Mouse (Mus musculus) retina, adult 2 months (tissue): ENCODE results near the gene Msl1.
"Not testable (repeated sequence)": the region's sequence is repeated elsewhere in the genome, so short reads cannot be mapped to it uniquely, and the experiment has no call there.

Experiments used
- DNase-seq: peaks from one replicate; pipeline ENCODE4 v3.0.0-alpha.2; 2012; ENCODE audit warnings: low read depth, low spot score

Gene Msl1

GRCm38 (mm10) chr11:98796515-98797216 is 1.4 kb downstream of the Msl1 start:
- DNase-seq: no peak

- DNase-seq: no peak
These were observed 2.0 kb downstream of the Msl1 start for GRCm38 (mm10) chr11:98797306-98797705.

- no peak for DNase-seq
These were observed 2.6 kb downstream of the Msl1 start for GRCm38 (mm10) chr11:98797909-98798308.

GRCm38 (mm10) chr11:98804605-98805004 is 9.3 kb downstream of the Msl1 start, which contains the start of gene Casc3:
Gene Casc3, plus strand, starts transcription at chr11:98804905.
- DNase-seq: no peak

- DNase-seq: no peak
These were observed 13.1 kb downstream of the Msl1 start for GRCm38 (mm10) chr11:98808417-98808816.

- peak; percentile 94 for DNase-seq
These were observed 14.4 kb downstream of the Msl1 start for GRCm38 (mm10) chr11:98809457-98810290.

GRCm38 (mm10) chr11:98810686-98811085 is 15.4 kb downstream of the Msl1 start:
- DNase-seq: no peak

- DNase-seq: no peak
These were observed 21.5 kb downstream of the Msl1 start for GRCm38 (mm10) chr11:98816706-98817239.

GRCm38 (mm10) chr11:98820968-98821367 is 25.7 kb downstream of the Msl1 start:
- no peak for DNase-seq

GRCm38 (mm10) chr11:98826071-98826470 is 30.8 kb downstream of the Msl1 start:
- not testable (repeated sequence) for DNase-seq

GRCm38 (mm10) chr11:98827877-98828276 is 32.6 kb downstream of the Msl1 start:
- DNase-seq: no peak

GRCm38 (mm10) chr11:98829091-98829775 is 33.9 kb downstream of the Msl1 start:
- DNase-seq: peak; percentile 37

- no peak for DNase-seq
These were observed 34.6 kb downstream of the Msl1 start for GRCm38 (mm10) chr11:98829875-98830274.

GRCm38 (mm10) chr11:98835296-98835695 is 40.0 kb downstream of the Msl1 start:
- DNase-seq: no peak

- DNase-seq: no peak
These were observed 40.4 kb downstream of the Msl1 start for GRCm38 (mm10) chr11:98835725-98836124.

- no peak for DNase-seq
These were observed 40.8 kb downstream of the Msl1 start for GRCm38 (mm10) chr11:98836128-98836527.

- DNase-seq: peak; percentile 33
These were observed 41.4 kb downstream of the Msl1 start, which contains the start of gene Rapgefl1 for GRCm38 (mm10) chr11:98836651-98837141. Gene Rapgefl1, plus strand, starts transcription at chr11:98836785.

- DNase-seq: no peak
These were observed 42.0 kb downstream of the Msl1 start for GRCm38 (mm10) chr11:98837231-98837704.

- DNase-seq: no peak
These were observed 42.6 kb downstream of the Msl1 start for GRCm38 (mm10) chr11:98837917-98838316.

GRCm38 (mm10) chr11:98838512-98838911 is 43.2 kb downstream of the Msl1 start:
- no peak for DNase-seq

GRCm38 (mm10) chr11:98839402-98839801 is 44.1 kb downstream of the Msl1 start:
- no peak for DNase-seq
